Mouse (Mus musculus) G1E (cell line): ENCODE results near the gene Cope.

Experiments
- CTCF ChIP-seq: IDR thresholded peaks from 2 replicates; pipeline ENCODE4 v1.5.1; 2012; ENCODE audit warnings: low read depth, low read length, inconsistent platforms, mixed read lengths
- GATA1 ChIP-seq: IDR thresholded peaks from 2 replicates; pipeline ENCODE4 v1.6.1; 2012; ENCODE audit warnings: borderline replicate concordance, low read length, inconsistent platforms, mixed read lengths
- GATA2 ChIP-seq: IDR thresholded peaks from 2 replicates; pipeline ENCODE4 v1.6.1; 2012; ENCODE audit warnings: low read depth, low read length, inconsistent platforms, borderline replicate concordance
- POLR2AphosphoS5 ChIP-seq: IDR thresholded peaks from 2 replicates; pipeline ENCODE4 v1.6.1; 2012; ENCODE audit warnings: low read depth, low read length, inconsistent platforms; ENCODE audit not compliant: insufficient replicate concordance
- TAL1 ChIP-seq: conservative IDR thresholded peaks from 2 replicates; pipeline ENCODE4 v1.6.1; 2012; ENCODE audit warnings: low read depth, low read length, inconsistent platforms, mixed read lengths

GRCm38 (mm10) chr8:70317872-70318271 lies 15.6 kb downstream of the Cope start:
- TF ChIP-seq CTCF: no peak
- no peak for TF ChIP-seq TAL1
- no peak for TF ChIP-seq GATA1
- TF ChIP-seq GATA2: no peak
- no peak for TF ChIP-seq POLR2AphosphoS5
